Mouse (Mus musculus): ENCODE measurements around the gene Ankrd27. TPM values are rescaled to one million over a fixed set of nuclear protein-coding genes. Genes with fewer than 3 reads are reported as not detected.

Gene Ankrd27
- polyA plus RNA-seq (2015; fragmentation: Nextera tagmentation; extraction: Ambion mirVana): 15.3 and 15.6 TPM in 2 replicates

DNA sequence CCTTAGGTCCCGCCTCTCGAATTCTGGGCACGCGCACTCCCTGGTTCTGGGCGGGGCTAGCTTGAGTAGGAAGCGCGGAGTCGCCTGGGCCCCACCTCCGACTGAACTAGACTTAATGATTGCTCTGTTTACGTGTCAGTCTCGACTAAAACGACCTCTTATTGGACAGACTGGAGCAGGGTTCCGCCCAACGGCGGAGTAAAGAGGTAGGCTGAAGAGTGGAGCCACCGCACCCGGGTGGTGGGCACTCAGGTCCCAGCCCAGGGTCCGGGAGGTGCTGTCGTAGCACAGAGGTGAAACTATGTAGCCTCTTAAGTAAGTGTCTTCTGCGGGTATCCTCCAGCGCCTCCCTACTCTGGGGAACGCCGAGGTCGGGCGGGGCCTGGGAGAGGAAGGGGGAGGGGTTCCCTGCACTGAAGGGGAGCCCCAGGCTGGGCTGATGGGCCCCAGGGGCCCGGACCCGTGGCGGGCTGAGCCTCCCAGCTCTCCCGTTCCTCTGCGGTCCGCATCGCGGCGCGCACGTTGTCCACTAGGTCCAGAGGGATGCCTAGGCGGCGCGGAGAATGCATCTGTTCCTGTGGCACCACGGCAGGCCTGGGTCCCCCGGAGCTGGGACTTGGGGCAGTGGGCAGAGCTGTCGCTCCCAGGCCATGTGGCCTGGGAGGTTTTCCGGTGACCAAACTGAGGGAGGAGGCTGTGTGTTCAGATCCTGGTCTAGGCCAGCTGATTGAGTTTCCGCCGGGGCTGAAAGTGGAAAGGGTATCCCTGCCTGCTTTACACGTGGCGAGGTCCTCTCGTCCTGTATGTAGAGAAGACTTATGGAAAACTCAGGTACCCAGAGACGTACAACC, at the start of gene Ankrd27:
Ankrd27 (plus strand) TSS at position 190 of the 851 bp plus-strand sequence.
- H3K27me3 ChIP-seq (replicated peaks): peaks cover 37% of the 10 kb centered on the region
- H3K36me3 ChIP-seq: 0 out of 2 replicates have a peak, but pooled peaks cover 5% of the 10 kb centered on the region
- WGBS: under 1% methylated on average over 49 of the region's 49 CpGs
- peak; percentile 92 for ATAC-seq (ENCODE audit: extremely low read depth, insufficient number of reproducible peaks, low FRiP score, low TSS enrichment)
- peak within 1 kb of the TSS; percentile 86 for H3K9ac ChIP-seq
- H3K27ac ChIP-seq (replicated peaks): peak within 1 kb of the TSS; percentile 58
- H3K4me1 ChIP-seq: peaks cover 36% of the 10 kb centered on the region
- H3K4me2 ChIP-seq: peak within 1 kb of the TSS; percentile 96
- H3K9me3 ChIP-seq: no peaks in the 10 kb centered on the region
- peak within 1 kb of the TSS; percentile 78 for H3K4me3 ChIP-seq

DNA sequence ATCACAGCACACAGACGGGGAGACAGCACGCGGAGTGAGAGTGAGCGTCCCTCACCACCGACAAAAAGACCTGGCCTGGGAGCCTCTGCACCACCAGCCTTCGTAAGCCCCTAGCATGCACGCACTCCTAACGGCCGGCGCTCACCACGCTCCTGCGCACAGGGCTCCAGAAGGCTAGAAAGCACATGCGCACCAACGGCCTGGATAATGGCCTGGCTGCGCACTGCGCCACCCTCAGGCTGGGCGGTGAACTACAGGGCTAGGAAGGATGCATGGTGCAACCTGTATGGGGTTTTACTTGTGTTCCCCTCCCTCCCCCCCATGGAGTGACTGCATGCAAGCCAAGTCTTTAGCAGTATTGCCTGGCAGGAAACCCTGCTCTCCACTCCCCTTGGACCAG, 48.5 kb upstream of the Ankrd27 start, which contains the start of gene Tdrd12:
Tdrd12 (minus strand) TSS at position 184 of the 400 bp plus-strand sequence.
- no peak for ATAC-seq (ENCODE audit: extremely low read depth, insufficient number of reproducible peaks, low FRiP score, low TSS enrichment)
- 84% methylated on average over 17 of the region's 17 CpGs for WGBS
- no peaks in the 10 kb centered on the region for H3K36me3 ChIP-seq
- no peak within 1 kb of the TSS for H3K4me2 ChIP-seq
- no peaks in the 10 kb centered on the region for H3K9me3 ChIP-seq
- no peaks in the 10 kb centered on the region for H3K4me1 ChIP-seq
- H3K9ac ChIP-seq: no peak within 1 kb of the TSS
- H3K27me3 ChIP-seq (replicated peaks): no peaks in the 10 kb centered on the region
- no peak within 1 kb of the TSS for H3K4me3 ChIP-seq
- H3K27ac ChIP-seq (replicated peaks): no peak within 1 kb of the TSS

DNA sequence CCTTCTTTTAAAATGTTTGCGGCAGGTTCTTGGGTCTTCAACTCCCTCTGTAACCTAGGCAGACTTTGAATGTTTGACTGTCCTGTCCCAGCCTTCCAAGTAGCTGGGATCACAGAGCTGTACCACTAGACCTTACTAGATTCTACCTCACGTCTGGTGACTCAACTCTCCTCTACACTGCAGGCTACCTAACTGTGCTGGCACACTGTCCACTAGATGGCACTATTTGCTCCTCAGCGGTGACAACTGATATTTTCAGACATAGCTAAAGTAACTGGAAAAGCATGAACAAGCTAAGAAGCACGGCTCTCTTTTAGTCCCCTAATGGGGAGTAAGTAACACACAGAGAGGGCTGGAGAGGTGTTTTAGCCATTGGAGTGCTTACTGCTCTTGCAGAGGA, 40.2 kb upstream of the Ankrd27 start:
- H3K36me3 ChIP-seq: peaks cover 42% of the 10 kb centered on the region
- no peak for ATAC-seq (ENCODE audit: extremely low read depth, insufficient number of reproducible peaks, low FRiP score, low TSS enrichment)
- H3K4me1 ChIP-seq: no peaks in the 10 kb centered on the region
- H3K9ac ChIP-seq: no peak overlapping the region
- H3K27ac ChIP-seq (replicated peaks): no peak overlapping the region
- WGBS: 35% methylated on average over 4 of the region's 4 CpGs
- H3K27me3 ChIP-seq (replicated peaks): no peaks in the 10 kb centered on the region
- no peak overlapping the region for H3K4me2 ChIP-seq
- H3K9me3 ChIP-seq: no peaks in the 10 kb centered on the region
- H3K4me3 ChIP-seq: no peak overlapping the region

DNA sequence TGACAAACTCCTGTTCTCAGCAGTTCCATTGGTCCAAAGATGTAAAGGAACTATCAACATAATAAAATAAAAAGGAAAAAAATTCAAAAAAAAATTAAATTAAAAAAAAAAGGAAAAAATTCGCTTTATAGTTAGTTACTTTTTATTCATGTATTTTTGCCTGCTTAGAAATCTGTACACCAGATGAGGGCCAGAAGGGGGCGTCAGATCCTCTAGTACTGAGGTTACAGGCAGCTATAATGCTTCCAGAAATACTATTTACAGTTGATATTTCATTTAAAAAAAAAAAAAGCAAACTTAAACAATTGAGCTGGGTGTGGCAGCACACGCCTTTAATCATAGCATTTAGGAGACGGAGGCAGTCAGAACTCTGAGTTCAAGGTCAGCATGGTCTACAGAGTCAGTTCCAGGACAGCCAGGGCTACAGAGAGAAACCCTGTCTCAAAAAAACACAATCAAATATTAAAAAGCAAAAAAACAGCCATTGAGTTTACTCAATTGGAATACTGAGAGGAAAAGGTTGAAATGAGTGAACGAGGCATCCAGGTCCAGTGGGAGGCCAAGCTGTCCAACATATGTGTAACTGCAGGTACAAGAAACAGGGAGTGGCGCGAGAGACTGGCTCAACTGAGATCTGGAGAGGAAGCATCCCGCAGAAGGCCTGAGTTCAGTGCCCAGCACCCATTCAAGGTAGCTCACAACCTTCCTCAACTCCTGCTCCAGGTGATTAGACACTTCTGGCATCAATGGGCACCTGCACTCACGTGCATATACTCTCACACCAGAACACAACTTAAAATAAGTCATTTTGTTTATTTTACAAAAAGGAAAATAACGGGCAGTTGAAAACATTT, 32.1 kb upstream of the Ankrd27 start:
- Histone ChIP-seq H3K9me3 (no peaks in the 10 kb centered on the region), H3K27ac (replicated peaks) (peak overlapping the region; percentile 99), H3K4me1 (peaks cover 29% of the 10 kb centered on the region), H3K4me2 (peak overlapping the region; percentile 96), H3K36me3 (peaks cover 29% of the 10 kb centered on the region), H3K9ac (peak overlapping the region; percentile 94), H3K4me3 (peak overlapping the region; percentile 88), H3K27me3 (replicated peaks) (no peaks in the 10 kb centered on the region)
- no peak for ATAC-seq (ENCODE audit: extremely low read depth, insufficient number of reproducible peaks, low FRiP score, low TSS enrichment)
- WGBS: 61% methylated on average over 10 of the region's 10 CpGs

DNA sequence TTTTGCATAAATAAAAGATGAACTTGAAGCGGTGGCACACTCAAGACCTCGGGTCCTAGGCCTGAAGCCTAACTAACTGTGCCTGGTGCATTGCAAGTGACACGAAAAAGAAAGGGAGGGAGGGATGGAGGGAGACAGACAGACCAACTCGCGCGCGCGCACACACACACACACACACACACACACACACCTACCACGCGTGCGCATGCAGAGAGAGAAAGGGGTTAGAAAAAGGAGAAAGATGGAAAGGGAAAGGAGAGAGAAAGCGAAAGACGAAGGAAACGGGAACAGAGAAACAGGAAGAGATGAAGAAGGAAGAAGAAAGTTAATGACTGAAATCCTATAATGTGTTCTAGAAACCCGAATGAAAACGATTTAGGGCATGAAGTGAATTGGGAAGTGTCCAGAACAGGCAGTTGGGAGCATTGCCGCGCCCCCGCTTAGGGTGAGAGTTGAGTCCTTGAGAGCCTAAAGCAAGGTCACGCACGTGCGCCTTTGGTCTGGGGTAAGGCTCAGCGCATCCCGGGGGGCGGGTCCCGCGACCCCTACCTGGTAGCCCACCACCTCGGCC, 31.4 kb upstream of the Ankrd27 start:
- WGBS: 4% methylated on average over 28 of the region's 28 CpGs
- H3K9ac ChIP-seq: peak overlapping the region; percentile 94
- no peaks in the 10 kb centered on the region for H3K9me3 ChIP-seq
- H3K36me3 ChIP-seq: peaks cover 22% of the 10 kb centered on the region
- H3K4me1 ChIP-seq: peaks cover 29% of the 10 kb centered on the region
- no peaks in the 10 kb centered on the region for H3K27me3 ChIP-seq (replicated peaks)
- peak overlapping the region; percentile 88 for H3K4me3 ChIP-seq
- H3K27ac ChIP-seq (replicated peaks): peak overlapping the region; percentile 99
- H3K4me2 ChIP-seq: peak overlapping the region; percentile 96
- ATAC-seq (ENCODE audit: extremely low read depth, insufficient number of reproducible peaks, low FRiP score, low TSS enrichment): 0 out of 2 replicates have a peak, but pooled peaks have one; percentile 9

DNA sequence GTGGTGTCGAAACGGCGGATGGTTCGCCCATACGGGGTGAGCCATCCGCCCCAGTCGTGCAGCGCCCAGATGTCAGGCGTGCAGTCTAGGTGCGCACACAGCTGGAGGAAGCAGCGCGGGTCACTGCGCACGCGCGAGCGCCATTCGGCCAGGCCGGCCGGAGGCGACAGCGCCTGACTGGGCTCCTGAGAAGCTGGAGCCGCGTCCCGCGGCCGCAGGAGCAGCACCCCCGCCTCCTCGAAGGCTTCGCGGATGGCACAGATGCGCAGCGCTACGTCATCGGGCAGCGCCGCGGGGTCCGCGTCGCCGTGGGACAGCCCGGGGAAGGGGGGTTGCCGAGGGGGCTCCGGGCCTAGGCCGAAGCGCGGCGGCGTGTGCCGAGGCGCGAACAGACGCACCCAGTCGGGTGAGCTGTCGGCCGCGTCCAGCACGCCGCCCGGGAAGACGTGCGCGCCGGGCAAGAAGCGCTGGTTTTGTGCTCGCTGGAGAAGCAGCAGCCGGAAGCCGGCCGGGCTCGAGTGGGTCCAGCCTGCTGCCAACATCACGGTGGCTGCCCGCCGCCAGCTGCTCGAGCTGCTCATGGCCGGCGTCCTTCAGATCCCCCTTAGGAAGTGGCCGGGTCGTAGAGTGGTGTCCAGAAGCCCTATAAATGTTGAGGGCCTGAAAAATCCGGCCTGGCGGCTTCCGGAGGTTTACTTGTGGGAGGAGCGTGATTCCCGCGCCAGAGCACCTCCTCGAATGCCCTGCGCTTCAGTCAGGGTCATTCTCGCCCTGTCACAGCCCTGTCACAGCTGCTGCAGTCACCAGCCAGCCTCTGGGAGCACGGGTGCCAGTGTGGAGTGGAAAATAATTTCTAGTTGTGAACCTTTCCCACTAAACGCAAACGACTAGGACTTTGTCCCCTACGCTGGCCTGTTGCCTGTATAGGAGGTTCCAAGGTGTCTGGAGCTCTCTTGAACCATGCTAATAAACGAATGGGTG, 30.5 kb upstream of the Ankrd27 start:
- under 1% methylated on average over 92 of the region's 93 CpGs for WGBS
- Histone ChIP-seq H3K4me1 (peaks cover 29% of the 10 kb centered on the region), H3K36me3 (peaks cover 14% of the 10 kb centered on the region), H3K27me3 (replicated peaks) (no peaks in the 10 kb centered on the region), H3K27ac (replicated peaks) (peak overlapping the region; percentile 99), H3K4me2 (peak overlapping the region; percentile 96), H3K9me3 (no peaks in the 10 kb centered on the region), H3K4me3 (peak overlapping the region; percentile 88), H3K9ac (peak overlapping the region; percentile 94)
- peak; percentile 86 for ATAC-seq (ENCODE audit: extremely low read depth, insufficient number of reproducible peaks, low FRiP score, low TSS enrichment)

DNA sequence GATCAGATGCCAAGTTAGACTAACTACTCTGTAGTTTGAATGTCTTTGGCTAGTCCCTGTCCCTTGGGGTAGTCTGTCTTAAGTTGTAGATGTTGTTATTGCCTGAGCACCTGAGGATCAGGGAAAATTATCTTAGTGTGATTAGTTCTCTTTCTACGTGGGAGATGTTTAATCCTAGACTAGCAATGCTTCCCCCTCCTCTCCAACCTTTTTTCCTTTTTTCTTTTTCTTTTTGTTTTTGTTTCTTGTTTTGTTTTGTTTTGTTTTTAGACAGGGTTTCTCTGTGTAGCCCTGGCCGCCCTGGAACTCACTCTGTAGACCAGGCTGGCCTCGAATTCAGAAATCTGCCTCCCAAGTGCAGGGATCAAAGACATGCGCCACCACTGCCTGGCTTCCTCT, 29.8 kb upstream of the Ankrd27 start, which contains the start of gene Nudt19:
Nudt19 (minus strand) TSS at position 100 of the 399 bp plus-strand sequence.
- 63% methylated on average over 4 of the region's 4 CpGs for WGBS
- no peak for ATAC-seq (ENCODE audit: extremely low read depth, insufficient number of reproducible peaks, low FRiP score, low TSS enrichment)
- peaks cover 7% of the 10 kb centered on the region for H3K36me3 ChIP-seq

DNA sequence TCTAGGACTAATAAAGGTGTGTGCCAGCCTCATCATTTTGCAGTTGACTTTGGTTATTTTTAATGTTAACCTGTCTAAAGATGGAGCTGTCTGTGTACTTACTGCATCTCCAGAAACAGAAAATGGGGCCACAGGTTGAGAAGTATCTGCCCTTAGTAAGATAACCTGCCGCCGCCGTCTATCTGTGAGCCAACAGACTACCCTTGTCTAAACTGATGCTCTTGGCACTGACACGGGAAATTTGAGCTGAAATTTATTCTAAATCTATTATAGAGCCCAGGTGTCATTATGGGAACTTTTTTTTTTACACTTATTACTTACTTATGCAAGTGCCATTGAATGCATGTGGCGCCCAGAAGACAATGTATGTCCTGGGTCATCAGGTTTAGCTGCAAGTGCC, 29.1 kb upstream of the Ankrd27 start:
- 65% methylated on average over 5 of the region's 5 CpGs for WGBS
- ATAC-seq (ENCODE audit: extremely low read depth, insufficient number of reproducible peaks, low FRiP score, low TSS enrichment): no peak

More for the DNA sequence above, 29.8 kb upstream of the Ankrd27 start, which contains the start of gene Nudt19:
- Histone ChIP-seq H3K9me3 (no peaks in the 10 kb centered on the region), H3K4me3 (peak within 1 kb of the TSS; percentile 88), H3K9ac (peak within 1 kb of the TSS; percentile 94), H3K27ac (replicated peaks) (peak within 1 kb of the TSS; percentile 99), H3K27me3 (replicated peaks) (no peaks in the 10 kb centered on the region), H3K4me1 (peaks cover 29% of the 10 kb centered on the region), H3K4me2 (peak within 1 kb of the TSS; percentile 96)

DNA sequence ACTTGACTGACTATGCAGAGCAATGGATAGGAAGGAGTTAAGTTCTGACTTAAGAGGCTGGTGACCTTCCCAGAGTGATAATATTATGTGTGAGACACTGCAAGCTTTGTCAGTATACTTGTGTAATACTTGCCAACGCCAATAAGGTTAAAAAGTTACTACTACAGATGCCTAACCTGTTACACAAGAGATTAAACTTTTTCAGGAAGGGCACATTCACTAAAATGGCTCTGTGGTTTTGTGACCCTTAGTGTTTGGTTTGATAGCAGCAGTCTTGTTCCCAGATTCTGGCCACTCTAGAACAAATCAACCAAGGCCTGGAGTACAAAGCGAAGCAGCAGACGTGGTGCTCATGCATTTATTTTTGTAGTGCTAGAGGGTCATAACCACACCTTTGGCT, 28.5 kb upstream of the Ankrd27 start:
- no peak overlapping the region for H3K4me3 ChIP-seq
- no peak for ATAC-seq (ENCODE audit: extremely low read depth, insufficient number of reproducible peaks, low FRiP score, low TSS enrichment)
- 57% methylated on average over 3 of the region's 3 CpGs for WGBS
- H3K36me3 ChIP-seq: no peaks in the 10 kb centered on the region
- H3K4me1 ChIP-seq: peaks cover 29% of the 10 kb centered on the region
- no peak overlapping the region for H3K27ac ChIP-seq (replicated peaks)
- no peaks in the 10 kb centered on the region for H3K27me3 ChIP-seq (replicated peaks)
- no peak overlapping the region for H3K9ac ChIP-seq
- no peak overlapping the region; the same call in 1 of the 2 replicates for H3K4me2 ChIP-seq
- H3K9me3 ChIP-seq: no peaks in the 10 kb centered on the region

More for the DNA sequence above, 29.1 kb upstream of the Ankrd27 start:
- H3K27me3 ChIP-seq (replicated peaks): no peaks in the 10 kb centered on the region
- H3K9me3 ChIP-seq: no peaks in the 10 kb centered on the region
- peak overlapping the region; percentile 94; the same call in 1 of the 2 replicates for H3K9ac ChIP-seq
- H3K4me2 ChIP-seq: peak overlapping the region; percentile 96; the same call in 1 of the 2 replicates
- H3K36me3 ChIP-seq: no peaks in the 10 kb centered on the region
- no peak overlapping the region for H3K4me3 ChIP-seq
- H3K27ac ChIP-seq (replicated peaks): no peak overlapping the region
- H3K4me1 ChIP-seq: peaks cover 29% of the 10 kb centered on the region

DNA sequence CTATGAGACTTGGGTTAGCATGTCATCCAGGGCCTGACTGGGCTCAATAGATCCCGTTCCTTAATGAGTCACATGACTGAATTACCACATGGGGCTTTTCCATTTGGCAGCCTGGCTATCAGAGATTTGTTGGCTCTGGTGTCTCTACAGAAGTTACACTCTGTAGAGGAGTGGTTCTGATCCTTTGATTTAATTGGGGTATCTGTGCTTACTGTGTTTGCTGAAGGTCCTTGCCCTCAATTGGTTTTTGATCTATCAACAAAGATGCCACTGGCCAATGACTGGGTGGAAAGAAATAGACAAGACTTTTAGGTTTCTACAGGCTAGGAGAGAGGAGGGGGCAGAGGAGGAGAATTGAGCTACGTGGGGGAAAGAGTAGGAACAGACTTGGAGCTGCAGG, 27.4 kb upstream of the Ankrd27 start:
- no peak for ATAC-seq (ENCODE audit: extremely low read depth, insufficient number of reproducible peaks, low FRiP score, low TSS enrichment)
- Histone ChIP-seq H3K9me3 (no peaks in the 10 kb centered on the region), H3K9ac (no peak overlapping the region), H3K27me3 (replicated peaks) (no peaks in the 10 kb centered on the region), H3K36me3 (no peaks in the 10 kb centered on the region), H3K4me3 (no peak overlapping the region), H3K4me1 (peaks cover 26% of the 10 kb centered on the region), H3K27ac (replicated peaks) (no peak overlapping the region), H3K4me2 (no peak overlapping the region)
- WGBS: 42% methylated on average over 2 of the region's 2 CpGs

Measured in heart, embryonic 13.5 days (tissue).